Mouse (Mus musculus): ENCODE results near the gene Gas7. TPM values are rescaled to one million over a fixed set of nuclear protein-coding genes. Genes with fewer than 3 reads are reported as not detected.

Gas7 gene
- polyA plus RNA-seq, 2 experiments = 9.8 to 18.2 TPM

DNA sequence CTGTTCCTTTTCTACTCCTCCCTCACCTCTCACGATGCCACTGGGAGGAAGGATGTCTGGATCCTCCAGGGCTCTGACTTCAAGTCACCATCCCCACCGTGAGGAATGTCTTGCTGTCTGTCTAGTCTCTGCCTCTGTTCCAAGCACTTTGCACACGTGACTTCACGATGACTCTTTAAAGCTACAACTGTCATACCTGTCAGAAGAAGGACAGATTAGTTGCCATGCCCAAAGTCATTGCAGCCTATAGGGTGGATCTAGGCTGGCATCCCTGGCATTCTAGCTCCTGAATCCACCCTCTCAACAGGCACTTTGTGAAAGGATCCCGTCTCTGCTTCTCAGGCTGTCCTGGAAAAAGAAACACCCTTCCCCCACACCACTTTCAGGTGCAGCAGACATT, 224.1 kb downstream of the Gas7 start:
- Histone ChIP-seq H3K4me2 (replicated peaks; ENCODE audit: low read depth, low read length, severe bottlenecking) (no peak overlapping the region), H3K27me3 (ENCODE audit: control insufficient read depth, insufficient read depth, low read length) (no peaks in the 10 kb centered on the region), H3K4me3 (replicated peaks; ENCODE audit: low read length) (no peak overlapping the region), H3K27ac (replicated peaks; ENCODE audit: low read depth, low read length) (no peak overlapping the region), H3K4me1 (ENCODE audit: control insufficient read depth, insufficient read depth, low read length) (no peaks in the 10 kb centered on the region), H3K9me3 (ENCODE audit: control insufficient read depth, low read length) (no peaks in the 10 kb centered on the region), H3K36me3 (ENCODE audit: control insufficient read depth, insufficient read depth, low read length) (no peaks in the 10 kb centered on the region), H3K9ac (ENCODE audit: low read depth, low read length, severe bottlenecking) (no peak overlapping the region)
- 59% methylated on average over 5 of the region's 5 CpGs for WGBS
- no peak for ATAC-seq (ENCODE audit: low FRiP score, low read depth)
- DNase-seq (ENCODE audit: low spot score) = no peak
- TF ChIP-seq POLR2A (IDR thresholded peaks at IDR 0.05; ENCODE audit: borderline replicate concordance, extremely low read depth, insufficient read depth, insufficient read length) = no peak

DNA sequence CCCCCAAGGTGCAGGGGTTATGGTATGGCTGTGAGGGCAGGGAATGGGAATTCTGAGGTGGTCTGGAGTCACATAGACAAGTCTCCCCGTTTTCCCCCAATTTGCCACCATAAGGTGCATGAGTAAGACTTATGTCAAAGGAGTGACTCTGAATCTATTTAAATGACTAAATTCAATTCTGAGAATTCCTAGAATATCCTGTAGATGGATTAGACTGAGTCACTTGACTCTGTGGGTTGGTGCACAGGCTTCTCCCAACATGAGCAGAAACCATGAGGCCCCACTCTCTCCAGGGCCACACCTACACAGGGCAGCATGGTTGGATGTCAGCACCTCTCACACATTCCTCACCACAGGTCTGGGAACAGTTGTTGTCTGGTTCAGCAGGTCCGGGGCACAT, 224.7 kb downstream of the Gas7 start:
- 82% methylated on average over 2 of the region's 2 CpGs for WGBS
- no peak overlapping the region for H3K4me2 ChIP-seq (replicated peaks; ENCODE audit: low read depth, low read length, severe bottlenecking)
- no peak for DNase-seq (ENCODE audit: low spot score)
- H3K27ac ChIP-seq (replicated peaks; ENCODE audit: low read depth, low read length) = no peak overlapping the region
- H3K27me3 ChIP-seq (ENCODE audit: control insufficient read depth, insufficient read depth, low read length) = no peaks in the 10 kb centered on the region
- no peak for ATAC-seq (ENCODE audit: low FRiP score, low read depth)
- no peak overlapping the region for H3K9ac ChIP-seq (ENCODE audit: low read depth, low read length, severe bottlenecking)
- no peaks in the 10 kb centered on the region for H3K9me3 ChIP-seq (ENCODE audit: control insufficient read depth, low read length)
- no peak overlapping the region for H3K4me3 ChIP-seq (replicated peaks; ENCODE audit: low read length)
- no peaks in the 10 kb centered on the region for H3K4me1 ChIP-seq (ENCODE audit: control insufficient read depth, insufficient read depth, low read length)
- no peaks in the 10 kb centered on the region for H3K36me3 ChIP-seq (ENCODE audit: control insufficient read depth, insufficient read depth, low read length)
- no peak for TF ChIP-seq POLR2A (IDR thresholded peaks at IDR 0.05; ENCODE audit: borderline replicate concordance, extremely low read depth, insufficient read depth, insufficient read length)

DNA sequence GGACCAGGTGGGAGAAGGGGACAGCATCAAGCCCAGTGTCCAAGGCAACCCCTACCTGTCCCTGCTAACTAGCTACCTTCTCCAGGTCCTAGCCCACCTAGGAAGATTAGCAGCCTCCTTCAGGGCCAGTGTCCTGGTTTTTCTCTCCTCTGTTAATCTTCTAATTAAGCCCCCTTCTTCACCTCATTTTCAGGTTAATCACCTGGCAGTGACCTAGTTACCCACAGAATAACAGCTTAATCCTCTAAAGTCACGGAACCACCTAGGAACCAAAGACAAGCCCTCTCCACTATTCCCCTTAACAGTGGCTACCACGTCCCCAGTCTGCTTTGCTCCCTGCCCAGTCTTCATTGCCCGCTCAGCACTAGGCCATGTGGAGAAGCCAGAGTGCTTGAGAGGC, 226.6 kb downstream of the Gas7 start:
- Histone ChIP-seq H3K9ac (ENCODE audit: low read depth, low read length, severe bottlenecking) (no peak overlapping the region), H3K27me3 (ENCODE audit: control insufficient read depth, insufficient read depth, low read length) (no peaks in the 10 kb centered on the region), H3K4me3 (replicated peaks; ENCODE audit: low read length) (no peak overlapping the region), H3K9me3 (ENCODE audit: control insufficient read depth, low read length) (no peaks in the 10 kb centered on the region), H3K4me1 (ENCODE audit: control insufficient read depth, insufficient read depth, low read length) (no peaks in the 10 kb centered on the region), H3K4me2 (replicated peaks; ENCODE audit: low read depth, low read length, severe bottlenecking) (no peak overlapping the region), H3K36me3 (ENCODE audit: control insufficient read depth, insufficient read depth, low read length) (no peaks in the 10 kb centered on the region), H3K27ac (replicated peaks; ENCODE audit: low read depth, low read length) (no peak overlapping the region)
- DNase-seq (ENCODE audit: low spot score) = no peak
- 82% methylated on average over 3 of the region's 3 CpGs for WGBS
- TF ChIP-seq POLR2A (IDR thresholded peaks at IDR 0.05; ENCODE audit: borderline replicate concordance, extremely low read depth, insufficient read depth, insufficient read length) = no peak
- ATAC-seq (ENCODE audit: low FRiP score, low read depth) = no peak

DNA sequence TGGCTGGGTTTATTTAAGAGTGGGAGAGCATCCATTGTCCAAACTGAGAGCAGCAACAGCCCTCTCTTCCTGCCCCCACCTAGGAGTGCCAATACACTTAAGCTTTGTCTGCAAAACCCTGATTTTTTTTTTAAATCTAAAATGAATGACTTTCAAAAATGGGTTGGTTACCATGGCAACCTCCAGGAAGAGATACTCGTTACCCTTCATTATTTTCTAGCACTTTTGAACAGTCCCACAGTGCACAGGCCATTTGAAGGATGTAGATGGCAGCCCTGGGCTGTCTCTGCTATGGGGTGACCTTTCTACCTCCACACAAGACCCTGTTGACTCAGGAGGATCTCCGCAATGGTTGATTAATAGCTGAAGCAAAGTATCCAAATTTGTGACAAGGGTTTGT, 230.9 kb downstream of the Gas7 start:
- Histone ChIP-seq H3K36me3 (ENCODE audit: control insufficient read depth, insufficient read depth, low read length) (no peaks in the 10 kb centered on the region), H3K27ac (replicated peaks; ENCODE audit: low read depth, low read length) (no peak overlapping the region), H3K9me3 (ENCODE audit: control insufficient read depth, low read length) (no peaks in the 10 kb centered on the region), H3K4me2 (replicated peaks; ENCODE audit: low read depth, low read length, severe bottlenecking) (no peak overlapping the region), H3K27me3 (ENCODE audit: control insufficient read depth, insufficient read depth, low read length) (no peaks in the 10 kb centered on the region), H3K9ac (ENCODE audit: low read depth, low read length, severe bottlenecking) (no peak overlapping the region), H3K4me1 (ENCODE audit: control insufficient read depth, insufficient read depth, low read length) (no peaks in the 10 kb centered on the region), H3K4me3 (replicated peaks; ENCODE audit: low read length) (no peak overlapping the region)
- DNase-seq (ENCODE audit: low spot score) = no peak
- 75% methylated on average over 2 of the region's 2 CpGs for WGBS
- no peak for TF ChIP-seq POLR2A (IDR thresholded peaks at IDR 0.05; ENCODE audit: borderline replicate concordance, extremely low read depth, insufficient read depth, insufficient read length)
- ATAC-seq (ENCODE audit: low FRiP score, low read depth) = no peak

DNA sequence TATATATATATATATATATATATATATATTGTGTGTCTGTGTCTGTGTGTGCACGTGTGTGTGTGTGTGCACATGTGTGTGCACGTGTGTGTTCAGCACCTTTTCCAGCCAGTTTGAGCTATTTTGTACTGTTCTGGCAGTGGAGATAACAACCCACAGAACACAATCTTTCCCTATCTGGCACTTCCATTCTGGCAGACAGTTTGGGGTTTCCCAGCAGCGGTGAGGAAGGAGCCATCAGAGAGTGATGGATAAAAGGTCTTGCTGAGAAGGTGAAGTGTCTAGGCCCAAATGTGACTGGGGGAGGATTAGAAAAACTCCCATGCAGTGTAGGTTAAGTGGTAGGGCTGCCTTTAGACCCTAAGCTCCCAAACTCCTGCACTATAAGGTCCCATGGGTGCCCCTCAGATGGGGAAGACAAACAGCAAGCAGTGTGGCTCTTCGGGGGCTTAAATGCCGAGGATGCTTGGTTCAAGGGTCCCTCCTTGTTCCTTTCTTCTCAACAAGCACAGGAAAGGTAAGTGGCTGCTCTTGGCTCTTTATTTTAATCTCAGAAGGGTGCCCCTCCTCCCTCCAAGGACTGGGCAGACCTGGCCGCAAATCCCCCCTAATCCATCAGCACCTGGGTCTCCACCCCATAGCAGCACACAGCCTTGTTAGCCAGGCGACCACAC, 239.6 kb downstream of the Gas7 start, which contains the start of gene Rcvrn:
Rcvrn (plus strand) TSS at position 624 of the 674 bp plus-strand sequence.
- 73% methylated on average over 7 of the region's 7 CpGs for WGBS

More for the DNA sequence above, 239.6 kb downstream of the Gas7 start, which contains the start of gene Rcvrn:
- DNase-seq (ENCODE audit: low spot score) (no peak), ATAC-seq (ENCODE audit: low FRiP score, low read depth) (no peak)
- H3K27me3 ChIP-seq (ENCODE audit: control insufficient read depth, insufficient read depth, low read length) = no peaks in the 10 kb centered on the region
- H3K9ac ChIP-seq (ENCODE audit: low read depth, low read length, severe bottlenecking) = no peak within 1 kb of the TSS
- TF ChIP-seq POLR2A (IDR thresholded peaks at IDR 0.05; ENCODE audit: borderline replicate concordance, extremely low read depth, insufficient read depth, insufficient read length) = no peak
- no peaks in the 10 kb centered on the region for H3K9me3 ChIP-seq (ENCODE audit: control insufficient read depth, low read length)
- H3K36me3 ChIP-seq (ENCODE audit: control insufficient read depth, insufficient read depth, low read length) = no peaks in the 10 kb centered on the region
- no peak within 1 kb of the TSS for H3K4me2 ChIP-seq (replicated peaks; ENCODE audit: low read depth, low read length, severe bottlenecking)
- no peak within 1 kb of the TSS for H3K27ac ChIP-seq (replicated peaks; ENCODE audit: low read depth, low read length)
- H3K4me1 ChIP-seq (ENCODE audit: control insufficient read depth, insufficient read depth, low read length) = no peaks in the 10 kb centered on the region
- no peak within 1 kb of the TSS for H3K4me3 ChIP-seq (replicated peaks; ENCODE audit: low read length)

Measured in limb, embryonic 14.5 days (tissue).